Mouse (Mus musculus) embryonic facial prominence, embryonic 14.5 days (tissue): ENCODE measurements at regions not wholly inside any gene's neighbourhood (a gene's known extent, or its start where the extent isn't known, plus 50 kb on each side); places are given as distances from the start of the nearest gene placed in this dataset.
A peak's percentile ranks its signal among the peaks of the same experiment; 100 is the strongest.

ENCODE experiments used
- ATAC-seq: fragments of 200-750 bp; cut with Nextera tagmentation; 2 replicates; pipeline ENCODE4 v1.8.0; 2017; ENCODE audit warnings: low read depth, moderate number of reproducible peaks, moderate TSS enrichment
- DNase-seq: peaks from one replicate; pipeline ENCODE4 v3.0.0-alpha.2; 2015; ENCODE audit warnings: low spot score
- H3K27ac ChIP-seq: fragments of 300-500 bp; sonication (generic); replicated peaks from 2 replicates; pipeline ENCODE4 v1.5.1; 2014; ENCODE audit warnings: low read depth, mild to moderate bottlenecking, low read length, moderate library complexity
- H3K27me3 ChIP-seq: fragments of 300-500 bp; sonication (generic); replicated peaks from 2 replicates; pipeline ENCODE4 v1.6.1; 2014; ENCODE audit warnings: low read length; ENCODE audit not compliant: control insufficient read depth, insufficient read depth
- H3K36me3 ChIP-seq: fragments of 300-500 bp; sonication (generic); 2 replicates; pipeline ENCODE4 v1.6.1; 2014; ENCODE audit warnings: low read length, mixed read lengths; ENCODE audit not compliant: control insufficient read depth, insufficient read depth
- H3K4me1 ChIP-seq: fragments of 300-500 bp; sonication (generic); 2 replicates; pipeline ENCODE4 v1.6.1; 2014; ENCODE audit warnings: antibody characterized with exemption, low read length; ENCODE audit not compliant: control insufficient read depth, insufficient read depth
- H3K4me2 ChIP-seq: fragments of 300-500 bp; sonication (generic); 2 replicates; pipeline ENCODE4 v1.6.1; 2014; ENCODE audit warnings: low read depth, mild to moderate bottlenecking, low read length, moderate library complexity, mixed read lengths
- H3K4me3 ChIP-seq: fragments of 300-500 bp; sonication (generic); 2 replicates; pipeline ENCODE4 v1.5.1; 2014; ENCODE audit warnings: low read depth, mild to moderate bottlenecking, low read length
- H3K9ac ChIP-seq: fragments of 300-500 bp; sonication (generic); 2 replicates; pipeline ENCODE4 v1.6.1; 2014; ENCODE audit warnings: low read depth, mild to moderate bottlenecking, low read length, moderate library complexity, mixed read lengths
- H3K9me3 ChIP-seq: fragments of 300-500 bp; sonication (generic); 2 replicates; pipeline ENCODE4 v1.6.1; 2016; ENCODE audit warnings: low read length; ENCODE audit not compliant: control insufficient read depth
- WGBS: fragments of 180-500 bp; shearing (Covaris S2); extraction: QIAGEN DNeasy Blood & Tissue Kit; methylation state at CpG from one replicate; pipeline ENCODE4 v1.1.7; 2014; 5-methylcytosine and 5-hydroxymethylcytosine counted together

GRCm38 (mm10) chr12:7192591-7192990 is 784.9 kb upstream of the Apob start:
- H3K27ac ChIP-seq = no peak overlapping the region
- ATAC-seq (no peak), DNase-seq (no peak)
- H3K9ac ChIP-seq = no peak overlapping the region
- no peak overlapping the region for H3K4me3 ChIP-seq
- no peaks in the 10 kb centered on the region for H3K4me1 ChIP-seq
- H3K36me3 ChIP-seq = no peaks in the 10 kb centered on the region
- 70% methylated on average over 3 of the region's 3 CpGs for WGBS
- H3K9me3 ChIP-seq = no peaks in the 10 kb centered on the region
- H3K4me2 ChIP-seq = no peak overlapping the region
- no peaks in the 10 kb centered on the region for H3K27me3 ChIP-seq

- no peaks in the 10 kb centered on the region for H3K36me3 ChIP-seq
- H3K27me3 ChIP-seq = no peaks in the 10 kb centered on the region
- H3K4me3 ChIP-seq = no peak overlapping the region
- ATAC-seq (no peak), DNase-seq (no peak)
- H3K4me2 ChIP-seq = no peak overlapping the region
- H3K4me1 ChIP-seq = no peaks in the 10 kb centered on the region
- no peak overlapping the region for H3K9ac ChIP-seq
- no peaks in the 10 kb centered on the region for H3K9me3 ChIP-seq
- H3K27ac ChIP-seq = no peak overlapping the region
Measured at GRCm38 (mm10) chr12:7198098-7198497, 779.4 kb upstream of the Apob start.

- Histone ChIP-seq H3K27ac (no peak overlapping the region), H3K9me3 (no peaks in the 10 kb centered on the region), H3K4me2 (no peak overlapping the region), H3K27me3 (no peaks in the 10 kb centered on the region), H3K36me3 (no peaks in the 10 kb centered on the region), H3K4me3 (no peak overlapping the region), H3K4me1 (no peaks in the 10 kb centered on the region), H3K9ac (no peak overlapping the region)
- WGBS = 89% methylated on average over 1 of the region's 1 CpGs
- DNase-seq = no peak
- no peak for ATAC-seq
Measured at GRCm38 (mm10) chr12:7200879-7201278, 776.6 kb upstream of the Apob start.

GRCm38 (mm10) chr12:7215686-7216085 is 761.8 kb upstream of the Apob start:
- no peak overlapping the region for H3K4me3 ChIP-seq
- ATAC-seq (no peak), DNase-seq (no peak)
- no peaks in the 10 kb centered on the region for H3K9me3 ChIP-seq
- H3K4me2 ChIP-seq = no peak overlapping the region
- H3K27ac ChIP-seq = no peak overlapping the region
- no peaks in the 10 kb centered on the region for H3K27me3 ChIP-seq
- H3K9ac ChIP-seq = no peak overlapping the region
- WGBS = 65% methylated on average over 6 of the region's 6 CpGs
- no peaks in the 10 kb centered on the region for H3K36me3 ChIP-seq
- no peaks in the 10 kb centered on the region for H3K4me1 ChIP-seq

GRCm38 (mm10) chr12:7217499-7217898 is 759.9 kb upstream of the Apob start:
- Histone ChIP-seq H3K4me3 (no peak overlapping the region), H3K4me1 (no peaks in the 10 kb centered on the region), H3K9me3 (no peaks in the 10 kb centered on the region), H3K27me3 (no peaks in the 10 kb centered on the region), H3K27ac (no peak overlapping the region), H3K36me3 (no peaks in the 10 kb centered on the region), H3K4me2 (no peak overlapping the region), H3K9ac (no peak overlapping the region)
- WGBS = 35% methylated on average over 3 of the region's 3 CpGs
- ATAC-seq (no peak), DNase-seq (no peak)

- no peaks in the 10 kb centered on the region for H3K27me3 ChIP-seq
- no peaks in the 10 kb centered on the region for H3K9me3 ChIP-seq
- DNase-seq = no peak
- no peak overlapping the region for H3K27ac ChIP-seq
- ATAC-seq = no peak
- WGBS = 61% methylated on average over 2 of the region's 2 CpGs
- no peak overlapping the region for H3K9ac ChIP-seq
- no peaks in the 10 kb centered on the region for H3K36me3 ChIP-seq
- H3K4me2 ChIP-seq = no peak overlapping the region
- H3K4me1 ChIP-seq = 0 out of 2 replicates have a peak, but pooled peaks cover 3% of the 10 kb centered on the region
- no peak overlapping the region for H3K4me3 ChIP-seq
Measured at GRCm38 (mm10) chr12:7228124-7228523, 749.3 kb upstream of the Apob start.

- ATAC-seq = no peak
- 63% methylated on average over 9 of the region's 9 CpGs for WGBS
- no peaks in the 10 kb centered on the region for H3K27me3 ChIP-seq
- peak; percentile 12 for DNase-seq
- no peaks in the 10 kb centered on the region for H3K9me3 ChIP-seq
- no peak overlapping the region for H3K27ac ChIP-seq
- 0 out of 2 replicates have a peak, but pooled peaks cover 3% of the 10 kb centered on the region for H3K4me1 ChIP-seq
- no peaks in the 10 kb centered on the region for H3K36me3 ChIP-seq
- H3K9ac ChIP-seq = no peak overlapping the region
- no peak overlapping the region for H3K4me2 ChIP-seq
- H3K4me3 ChIP-seq = no peak overlapping the region
Measured at GRCm38 (mm10) chr12:7228541-7229225, 748.8 kb upstream of the Apob start.

- Histone ChIP-seq H3K27me3 (no peaks in the 10 kb centered on the region), H3K36me3 (no peaks in the 10 kb centered on the region), H3K9ac (no peak overlapping the region), H3K4me2 (no peak overlapping the region), H3K9me3 (no peaks in the 10 kb centered on the region), H3K4me1 (no peaks in the 10 kb centered on the region), H3K27ac (no peak overlapping the region), H3K4me3 (no peak overlapping the region)
- DNase-seq (peak; percentile 11), ATAC-seq (no peak)
Measured at GRCm38 (mm10) chr12:7250324-7250723, 727.1 kb upstream of the Apob start.

- no peaks in the 10 kb centered on the region for H3K27me3 ChIP-seq
- no peak for DNase-seq
- WGBS = 88% methylated on average over 1 of the region's 1 CpGs
- no peak for ATAC-seq
- no peak overlapping the region for H3K27ac ChIP-seq
- no peaks in the 10 kb centered on the region for H3K4me1 ChIP-seq
- H3K4me3 ChIP-seq = no peak overlapping the region
- H3K9ac ChIP-seq = no peak overlapping the region
- no peaks in the 10 kb centered on the region for H3K9me3 ChIP-seq
- H3K36me3 ChIP-seq = no peaks in the 10 kb centered on the region
- no peak overlapping the region for H3K4me2 ChIP-seq
Measured at GRCm38 (mm10) chr12:7270587-7270986, 706.9 kb upstream of the Apob start.
